13 mouse cellular contexts compared by ENCODE assay signal in genomic region chr2:56257044-56257954, GRCm38 (mm10).
DNase-seq lines count a peak whose midpoint lies in the region; ATAC-seq and TF ChIP-seq lines count a peak whose summit lies in the region.
"Had no signal": no experiment of that assay in that cellular context is flagged by ENCODE, and none has a peak within 500 bp of the region (broad histone marks: within the 10 kb centered on the region; RNA-seq: fewer than 3 reads in every experiment).

No protein-coding gene starts in this region.

- H3K9me3 ChIP-seq in forebrain, embryonic 11.5 days (ENCODE audit: control insufficient read depth, low read length) = no peaks in the 10 kb centered on the region
- H3K9me3 ChIP-seq in neural tube, embryonic 14.5 days (ENCODE audit: control insufficient read depth, low read length) = no peaks in the 10 kb centered on the region
- H3K9me3 ChIP-seq: heart, embryonic 15.5 days; liver, embryonic 13.5 days; megakaryocyte, embryonic 14.5 days had no signal

- no peaks in the 10 kb centered on the region for H3K36me3 ChIP-seq in forebrain, embryonic 11.5 days (ENCODE audit: control insufficient read depth, insufficient read depth, low read length)
- no peaks in the 10 kb centered on the region for H3K36me3 ChIP-seq in neural tube, embryonic 14.5 days (ENCODE audit: control insufficient read depth, insufficient read depth, low read length)
- H3K36me3 ChIP-seq: heart, embryonic 15.5 days; liver, embryonic 13.5 days had no signal

- TF ChIP-seq CTCF in layer of hippocampus, adult 2 months (conservative IDR thresholded peaks at IDR 0.05) = no peak

- H3K9ac ChIP-seq in forebrain, embryonic 11.5 days (ENCODE audit: low read length) = no peak overlapping the region
- no peak overlapping the region for H3K9ac ChIP-seq in neural tube, embryonic 14.5 days (replicated peaks; ENCODE audit: low read depth, low read length)
- H3K9ac ChIP-seq: heart, embryonic 15.5 days; liver, embryonic 13.5 days had no signal

- no peak overlapping the region for H3K4me3 ChIP-seq in forebrain, embryonic 11.5 days (ENCODE audit: low read depth, low read length)
- H3K4me3 ChIP-seq in layer of hippocampus, adult 2 months = no peak overlapping the region
- H3K4me3 ChIP-seq in neural tube, embryonic 14.5 days (ENCODE audit: low read depth, low read length) = no peak overlapping the region
- H3K4me3 ChIP-seq: heart, embryonic 15.5 days; liver, embryonic 13.5 days; megakaryocyte, embryonic 14.5 days had no signal

- ATAC-seq in forebrain, embryonic 11.5 days (replicated peaks; ENCODE audit: low FRiP score) = peak; percentile 92
- peak; percentile 68; the same call in 1 of the 2 replicates for ATAC-seq in neural tube, embryonic 14.5 days (ENCODE audit: low read depth)

- peak overlapping the region; percentile 26; the same call in 1 of the 2 replicates for H3K27ac ChIP-seq in forebrain, embryonic 11.5 days (ENCODE audit: low read depth, low read length)
- peak overlapping the region; percentile 74 for H3K27ac ChIP-seq in layer of hippocampus, adult 2 months
- H3K27ac ChIP-seq in neural tube, embryonic 14.5 days (ENCODE audit: low read depth, low read length) = no peak overlapping the region
- H3K27ac ChIP-seq: heart, embryonic 15.5 days; liver, embryonic 13.5 days had no signal

- no peaks in the 10 kb centered on the region for H3K27me3 ChIP-seq in forebrain, embryonic 11.5 days (ENCODE audit: control insufficient read depth, insufficient read depth, low read length)
- H3K27me3 ChIP-seq in neural tube, embryonic 14.5 days (ENCODE audit: control insufficient read depth, insufficient read depth, low read length) = no peaks in the 10 kb centered on the region
- H3K27me3 ChIP-seq: CH12.LX; heart, embryonic 15.5 days; liver, embryonic 13.5 days; megakaryocyte, embryonic 14.5 days had no signal

- WGBS in forebrain, embryonic 11.5 days = 53% methylated on average over 10 of the region's 10 CpGs
- 50% methylated on average over 10 of the region's 10 CpGs for WGBS in neural tube, embryonic 14.5 days

- no peaks in the 10 kb centered on the region for H3K4me1 ChIP-seq in forebrain, embryonic 11.5 days (replicated peaks; ENCODE audit: control insufficient read depth, insufficient read depth, low read length)
- no peaks in the 10 kb centered on the region for H3K4me1 ChIP-seq in neural tube, embryonic 14.5 days (ENCODE audit: control insufficient read depth, insufficient read depth, low read length)
- H3K4me1 ChIP-seq: heart, embryonic 15.5 days; liver, embryonic 13.5 days; megakaryocyte, embryonic 14.5 days had no signal

- H3K4me2 ChIP-seq in forebrain, embryonic 11.5 days (ENCODE audit: low read depth, low read length, severe bottlenecking) = no peak overlapping the region
- H3K4me2 ChIP-seq in neural tube, embryonic 14.5 days (ENCODE audit: low read depth, low read length) = no peak overlapping the region
- H3K4me2 ChIP-seq: heart, embryonic 15.5 days; liver, embryonic 13.5 days had no signal

- DNase-seq in layer of hippocampus, adult 11-12 months (ENCODE audit: low spot score) = peak; percentile 39
- DNase-seq in layer of hippocampus, postnatal 25 days (ENCODE audit: extremely low spot score in 1 of 2, low spot score in 1 of 2) = no peak
- DNase-seq in forebrain, embryonic 11.5 days (ENCODE audit: low spot score) = peak; percentile 48
- DNase-seq in layer of hippocampus, adult 2 months (ENCODE audit: low spot score in 2 of 2) = peak; percentile 25 to 72
- DNase-seq in yolk sac, embryonic 10.5 days (ENCODE audit: low spot score) = no peak
- DNase-seq in thymus, postnatal 0 days (ENCODE audit: low spot score) = no peak
- no peak for DNase-seq in liver
- DNase-seq: kidney, postnatal 14 days; liver, embryonic 13.5 days had no signal

Comparison
In these comparisons a context has a peak if more than half of its experiments do, and no peak if none do; other contexts are left out.
1. DNase-seq: peak in layer of hippocampus, adult 11-12 months (single experiment), forebrain, embryonic 11.5 days (single experiment) and layer of hippocampus, adult 2 months (2 of 2); none in layer of hippocampus, postnatal 25 days (0 of 2), yolk sac, embryonic 10.5 days (single experiment), thymus, postnatal 0 days (single experiment) and liver (single experiment).